Mouse (Mus musculus): ENCODE measurements around the gene Znrf2.

GRCm38 (mm10) chr6:54793853-54794252 is 22.9 kb upstream of the Znrf2 start:
- no peak for TF ChIP-seq CTCF (IDR thresholded peaks at IDR 0.05; ENCODE audit: low read depth, low read length)
- TF ChIP-seq POLR2A (IDR thresholded peaks at IDR 0.05; ENCODE audit: insufficient read depth, low read length): no peak
- TF ChIP-seq EP300 (IDR thresholded peaks at IDR 0.05; ENCODE audit: insufficient read depth, low read depth, low read length): no peak
